Mouse (Mus musculus): ENCODE measurements around the gene Armcx4.

- TF ChIP-seq CTCF (IDR thresholded peaks at IDR 0.05) (no peak), POLR2A (IDR thresholded peaks at IDR 0.05; ENCODE audit: insufficient read depth, low read depth, low read length) (no peak), EP300 (IDR thresholded peaks at IDR 0.05; ENCODE audit: insufficient read depth, low read depth, low read length) (no peak)
Measured at GRCm38 (mm10) chrX:134641000-134641760, 45.1 kb upstream of the Armcx4 start.

All from heart, adult 2 months (tissue).